Mouse (Mus musculus): ENCODE data around the gene Chd4. TPM values are rescaled to one million over a fixed set of nuclear protein-coding genes. Genes with fewer than 3 reads are reported as not detected.

Gene Chd4
- polyA plus RNA-seq, 1 experiment, result 129 TPM

DNA sequence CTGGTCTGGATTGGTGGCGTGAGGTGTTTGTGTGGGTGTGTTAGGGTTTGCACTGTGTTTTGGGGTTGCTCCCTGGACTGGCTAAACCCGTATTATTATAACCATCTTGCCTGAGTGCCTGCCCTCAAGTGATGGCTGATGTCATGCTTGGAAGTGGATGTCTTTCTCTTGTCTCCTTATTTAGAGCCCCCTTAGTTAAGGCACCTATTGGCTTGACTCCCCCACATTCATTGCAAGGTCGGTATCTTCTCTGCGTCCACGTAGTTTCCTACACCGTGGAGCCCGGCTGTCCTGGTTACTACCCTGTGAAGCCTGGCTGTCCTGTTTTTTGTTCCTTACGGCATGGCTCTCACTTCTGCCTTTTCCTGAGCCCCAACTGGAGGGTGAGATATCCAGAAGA lies 2.2 kb downstream of the Chd4 start:
- peaks cover 28% of the 10 kb centered on the region for H3K4me1 ChIP-seq (ENCODE audit: control insufficient read depth, insufficient read depth, low read length)
- DNase-seq, result no peak
- TF ChIP-seq CTCF (IDR thresholded peaks at IDR 0.05; ENCODE audit: insufficient read depth, low read length) (no peak), POLR2A (IDR thresholded peaks at IDR 0.05; ENCODE audit: borderline replicate concordance, extremely low read depth, low read depth, low read length) (no peak)
- WGBS, result 30% methylated on average over 8 of the region's 8 CpGs
- H3K4me3 ChIP-seq (replicated peaks; ENCODE audit: extremely low read depth, low read depth, low read length), result peak overlapping the region; percentile 30

DNA sequence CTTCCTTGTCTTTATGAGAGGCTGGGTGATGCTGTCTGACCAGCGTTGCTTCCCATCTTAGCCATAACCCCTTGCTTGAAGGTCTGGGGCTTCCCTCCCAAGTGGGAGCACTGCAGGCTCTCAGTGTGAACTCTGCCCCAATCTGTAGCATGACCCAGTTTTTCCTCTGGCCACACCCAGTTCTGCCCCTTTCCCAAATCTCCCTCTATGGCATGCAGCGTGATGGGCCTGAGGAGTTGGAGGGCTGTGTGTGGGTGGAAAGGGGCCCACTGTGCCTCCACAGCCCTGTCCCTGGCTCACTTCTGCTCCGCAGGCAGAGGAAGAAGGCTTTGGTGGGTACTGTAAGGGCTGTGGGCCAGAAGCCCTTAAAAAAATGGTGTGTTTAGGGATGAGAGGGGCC lies 2.7 kb downstream of the Chd4 start:
- Histone ChIP-seq H3K4me3 (replicated peaks; ENCODE audit: extremely low read depth, low read depth, low read length) (no peak overlapping the region), H3K4me1 (ENCODE audit: control insufficient read depth, insufficient read depth, low read length) (peaks cover 28% of the 10 kb centered on the region)
- 38% methylated on average over 3 of the region's 3 CpGs for WGBS
- TF ChIP-seq POLR2A (IDR thresholded peaks at IDR 0.05; ENCODE audit: borderline replicate concordance, extremely low read depth, low read depth, low read length) (no peak), CTCF (IDR thresholded peaks at IDR 0.05; ENCODE audit: insufficient read depth, low read length) (no peak)
- DNase-seq, result peak; percentile 17

DNA sequence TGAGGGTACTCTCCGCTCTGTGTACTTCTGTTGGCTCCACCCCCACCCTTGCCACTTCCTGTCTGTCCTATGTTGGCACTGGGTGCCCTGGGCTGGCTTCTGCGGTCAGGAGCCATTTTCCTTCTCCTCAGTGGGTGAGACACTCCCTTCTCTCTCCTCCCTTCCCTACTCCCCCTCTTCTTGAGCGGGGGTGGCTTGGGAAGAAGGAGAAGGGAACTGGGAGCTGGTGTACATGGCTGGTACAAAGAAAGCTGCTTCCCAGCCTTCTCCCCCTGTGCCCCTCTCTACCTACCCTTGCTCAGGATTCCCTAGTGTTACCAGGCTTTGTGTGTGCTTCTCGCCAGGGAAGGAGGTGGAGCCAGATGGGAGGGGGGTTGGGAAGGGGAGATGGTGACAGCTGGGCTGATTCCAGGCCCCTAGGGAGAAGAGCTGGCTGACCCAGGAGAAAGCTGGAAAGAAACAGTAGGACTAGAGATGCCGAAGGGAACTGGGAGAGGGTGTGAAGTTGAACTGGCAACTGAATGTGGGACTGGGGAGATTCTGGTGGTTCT lies 3.7 kb downstream of the Chd4 start:
- WGBS, result 21% methylated on average over 5 of the region's 5 CpGs
- DNase-seq, result peak; percentile 48
- Histone ChIP-seq H3K4me3 (replicated peaks; ENCODE audit: extremely low read depth, low read depth, low read length) (peak overlapping the region; percentile 1), H3K4me1 (ENCODE audit: control insufficient read depth, insufficient read depth, low read length) (peaks cover 28% of the 10 kb centered on the region)
- TF ChIP-seq POLR2A (IDR thresholded peaks at IDR 0.05; ENCODE audit: borderline replicate concordance, extremely low read depth, low read depth, low read length) (no peak), CTCF (IDR thresholded peaks at IDR 0.05; ENCODE audit: insufficient read depth, low read length) (no peak)

DNA sequence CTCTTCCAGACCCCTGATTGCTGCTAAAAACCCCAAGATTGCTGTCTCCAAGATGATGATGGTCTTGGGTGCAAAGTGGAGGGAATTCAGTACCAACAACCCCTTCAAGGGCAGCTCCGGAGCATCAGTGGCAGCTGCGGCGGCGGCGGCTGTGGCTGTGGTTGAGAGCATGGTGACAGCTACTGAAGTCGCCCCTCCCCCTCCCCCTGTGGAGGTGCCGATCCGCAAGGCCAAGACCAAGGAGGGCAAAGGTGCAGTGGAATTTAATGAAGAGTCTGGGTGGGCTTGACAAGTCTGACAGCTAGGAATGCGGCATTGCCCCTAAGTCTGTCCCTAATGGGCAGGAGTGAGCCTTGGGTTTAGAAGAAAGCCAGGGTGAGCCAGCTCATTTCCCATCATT lies 5.7 kb downstream of the Chd4 start:
- TF ChIP-seq POLR2A (IDR thresholded peaks at IDR 0.05; ENCODE audit: borderline replicate concordance, extremely low read depth, low read depth, low read length) (no peak), CTCF (IDR thresholded peaks at IDR 0.05; ENCODE audit: insufficient read depth, low read length) (no peak)
- Histone ChIP-seq H3K4me1 (ENCODE audit: control insufficient read depth, insufficient read depth, low read length) (peaks cover 28% of the 10 kb centered on the region), H3K4me3 (replicated peaks; ENCODE audit: extremely low read depth, low read depth, low read length) (no peak overlapping the region)
- 61% methylated on average over 9 of the region's 9 CpGs for WGBS
- no peak for DNase-seq

DNA sequence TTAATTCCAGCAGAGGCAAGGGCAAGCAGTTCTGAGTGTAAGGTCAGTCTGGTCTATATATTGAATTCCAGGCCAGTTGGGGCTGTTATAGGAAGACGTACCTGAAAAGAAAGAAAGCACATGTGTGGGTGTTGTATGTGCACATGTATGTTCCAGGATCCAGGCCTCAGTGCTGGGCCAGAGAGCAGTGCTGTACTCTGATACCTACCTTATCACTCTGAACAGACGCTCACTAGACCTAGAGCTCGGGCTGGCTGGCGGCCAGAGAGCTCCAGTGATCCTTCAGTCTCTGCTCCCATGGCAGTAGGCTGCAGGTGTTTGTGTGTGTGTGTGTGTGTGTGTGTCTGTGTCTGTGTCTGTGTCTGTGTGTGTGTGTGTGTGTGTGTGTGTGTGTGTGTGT lies 8.4 kb downstream of the Chd4 start:
- DNase-seq, result no peak
- H3K4me1 ChIP-seq (ENCODE audit: control insufficient read depth, insufficient read depth, low read length), result peaks cover 10% of the 10 kb centered on the region; the same call in 1 of the 2 replicates

DNA sequence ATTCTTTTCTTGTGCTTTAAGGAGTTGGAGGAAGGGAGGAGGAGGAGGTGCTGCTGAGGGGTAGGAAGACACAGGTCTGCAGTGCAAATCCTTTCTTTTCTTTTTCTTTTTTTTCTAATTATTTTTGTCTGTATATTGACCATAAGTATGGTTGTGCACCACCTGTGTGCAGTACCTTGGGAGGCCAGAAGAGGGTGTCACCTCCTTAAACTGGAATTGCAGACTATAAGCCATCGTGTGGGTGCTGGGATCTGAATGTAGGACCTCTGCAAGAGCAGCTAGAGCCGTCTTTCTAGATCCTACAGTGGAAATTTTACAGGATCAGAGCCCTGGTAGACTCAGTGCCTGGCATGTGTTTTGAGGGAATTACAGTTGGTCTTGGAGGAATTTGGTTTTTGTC lies 11.9 kb downstream of the Chd4 start:
- no peak for TF ChIP-seq POLR2A (IDR thresholded peaks at IDR 0.05; ENCODE audit: borderline replicate concordance, extremely low read depth, low read depth, low read length)
- no peak for TF ChIP-seq CTCF (IDR thresholded peaks at IDR 0.05; ENCODE audit: insufficient read depth, low read length)
- Histone ChIP-seq H3K4me3 (replicated peaks; ENCODE audit: extremely low read depth, low read depth, low read length) (no peak overlapping the region), H3K4me1 (ENCODE audit: control insufficient read depth, insufficient read depth, low read length) (no peaks in the 10 kb centered on the region)
- DNase-seq, result no peak
- WGBS, result 95% methylated on average over 2 of the region's 2 CpGs

More for the DNA sequence above, 8.4 kb downstream of the Chd4 start:
- WGBS, result 83% methylated on average over 4 of the region's 4 CpGs
- H3K4me3 ChIP-seq (replicated peaks; ENCODE audit: extremely low read depth, low read depth, low read length), result no peak overlapping the region
- TF ChIP-seq CTCF (IDR thresholded peaks at IDR 0.05; ENCODE audit: insufficient read depth, low read length), result no peak
- no peak for TF ChIP-seq POLR2A (IDR thresholded peaks at IDR 0.05; ENCODE audit: borderline replicate concordance, extremely low read depth, low read depth, low read length)

DNA sequence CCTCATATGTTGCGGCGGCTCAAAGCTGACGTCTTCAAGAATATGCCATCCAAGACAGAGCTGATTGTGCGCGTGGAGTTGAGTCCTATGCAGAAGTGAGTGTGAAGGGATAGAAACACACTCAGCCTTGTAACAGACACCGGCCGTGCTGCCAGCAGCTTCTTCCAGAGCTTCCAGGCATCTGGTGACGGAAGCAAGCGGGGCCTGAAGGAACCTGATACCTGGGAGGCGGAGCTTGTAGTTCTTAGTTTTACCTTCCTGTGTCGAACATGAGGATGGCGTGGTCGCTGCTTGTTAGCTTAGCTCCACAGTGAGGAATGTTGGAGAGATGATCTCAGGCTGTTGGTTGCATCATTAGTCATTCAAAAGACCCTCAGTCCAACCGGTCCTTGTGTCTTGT lies 13.6 kb downstream of the Chd4 start:
- TF ChIP-seq POLR2A (IDR thresholded peaks at IDR 0.05; ENCODE audit: borderline replicate concordance, extremely low read depth, low read depth, low read length) (no peak), CTCF (IDR thresholded peaks at IDR 0.05; ENCODE audit: insufficient read depth, low read length) (no peak)
- Histone ChIP-seq H3K4me3 (replicated peaks; ENCODE audit: extremely low read depth, low read depth, low read length) (no peak overlapping the region), H3K4me1 (ENCODE audit: control insufficient read depth, insufficient read depth, low read length) (no peaks in the 10 kb centered on the region)
- no peak for DNase-seq
- 79% methylated on average over 14 of the region's 14 CpGs for WGBS

DNA sequence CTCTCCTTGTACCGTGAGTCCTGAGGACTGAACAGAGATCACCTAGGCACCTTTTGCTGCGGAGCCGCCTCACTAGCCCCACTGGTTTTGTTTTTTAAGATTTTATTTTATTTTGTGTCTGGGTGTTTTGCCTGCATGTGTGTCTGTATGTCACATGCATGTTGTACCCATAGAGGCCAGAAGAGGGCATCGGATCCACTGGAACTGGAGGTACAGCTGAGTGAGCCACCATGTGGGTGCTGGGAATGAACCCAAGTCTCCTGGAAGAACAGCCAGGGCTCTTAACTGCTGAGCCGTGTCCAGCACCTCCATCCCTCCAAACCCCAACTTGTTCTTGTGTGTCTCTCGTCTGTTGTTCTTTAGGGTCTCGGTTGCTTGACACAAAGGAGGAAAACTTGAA lies 15.1 kb downstream of the Chd4 start:
- DNase-seq, result peak; percentile 25
- H3K4me3 ChIP-seq (replicated peaks; ENCODE audit: extremely low read depth, low read depth, low read length), result no peak overlapping the region
- TF ChIP-seq CTCF (IDR thresholded peaks at IDR 0.05; ENCODE audit: insufficient read depth, low read length) (peak; percentile 49; the same call in 1 of the 2 replicates), POLR2A (IDR thresholded peaks at IDR 0.05; ENCODE audit: borderline replicate concordance, extremely low read depth, low read depth, low read length) (no peak)
- WGBS, result 88% methylated on average over 7 of the region's 7 CpGs
- H3K4me1 ChIP-seq (ENCODE audit: control insufficient read depth, insufficient read depth, low read length), result no peaks in the 10 kb centered on the region

DNA sequence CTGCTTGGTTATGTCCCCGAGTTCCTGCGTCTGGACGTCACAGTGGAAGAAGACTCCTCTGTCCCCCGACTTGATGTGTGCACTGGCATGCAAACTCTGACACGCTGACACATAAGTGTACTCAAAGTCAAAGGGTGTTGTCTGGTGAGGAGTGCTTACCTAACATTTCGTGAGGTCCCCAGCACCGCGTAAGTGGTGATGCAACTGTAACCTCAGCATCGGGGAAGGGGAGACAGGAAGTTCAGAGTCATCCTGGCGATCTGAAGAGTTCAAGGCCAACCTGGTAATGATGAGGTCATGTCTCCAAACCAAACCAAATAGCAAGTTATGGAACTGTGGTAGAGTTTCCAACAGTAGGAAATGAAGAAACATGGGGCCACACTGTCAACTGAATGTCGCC lies 16.8 kb downstream of the Chd4 start:
- no peak for DNase-seq
- no peak overlapping the region for H3K4me3 ChIP-seq (replicated peaks; ENCODE audit: extremely low read depth, low read depth, low read length)
- no peak for TF ChIP-seq POLR2A (IDR thresholded peaks at IDR 0.05; ENCODE audit: borderline replicate concordance, extremely low read depth, low read depth, low read length)
- no peak for TF ChIP-seq CTCF (IDR thresholded peaks at IDR 0.05; ENCODE audit: insufficient read depth, low read length)
- 83% methylated on average over 11 of the region's 11 CpGs for WGBS
- H3K4me1 ChIP-seq (ENCODE audit: control insufficient read depth, insufficient read depth, low read length), result no peaks in the 10 kb centered on the region

DNA sequence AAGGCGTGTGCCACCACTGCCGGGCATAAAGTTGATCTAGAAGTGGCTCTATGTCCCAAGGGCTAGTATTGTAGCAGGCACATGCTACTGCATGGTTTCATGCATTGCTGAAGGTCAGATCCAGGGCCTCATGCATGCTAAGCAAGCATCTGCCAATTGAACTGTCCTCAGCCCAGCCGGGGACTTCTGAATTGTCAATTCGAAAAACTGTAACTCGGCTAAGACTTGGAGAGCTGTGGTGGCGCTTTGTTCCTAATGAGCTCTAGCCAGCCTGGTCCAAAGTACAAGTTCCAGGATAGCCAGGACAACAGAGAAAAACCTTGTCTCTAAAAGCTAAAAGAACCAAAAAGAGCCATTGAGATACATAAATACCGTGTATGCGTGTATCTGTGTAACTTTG lies 23.6 kb downstream of the Chd4 start:
- WGBS, result 90% methylated on average over 8 of the region's 8 CpGs
- TF ChIP-seq POLR2A (IDR thresholded peaks at IDR 0.05; ENCODE audit: borderline replicate concordance, extremely low read depth, low read depth, low read length), result no peak
- TF ChIP-seq CTCF (IDR thresholded peaks at IDR 0.05; ENCODE audit: insufficient read depth, low read length), result no peak
- H3K4me3 ChIP-seq (replicated peaks; ENCODE audit: extremely low read depth, low read depth, low read length), result no peak overlapping the region
- DNase-seq, result no peak
- H3K4me1 ChIP-seq (ENCODE audit: control insufficient read depth, insufficient read depth, low read length), result no peaks in the 10 kb centered on the region
